Mouse (Mus musculus) R1 (cell line): ENCODE results near the gene Olfr1160.
"Not testable (repeated sequence)": the region's sequence is repeated elsewhere in the genome, so short reads cannot be mapped to it uniquely, and the experiment has no call there.

ENCODE experiments used
- DNase-seq: peaks from one replicate; pipeline ENCODE4 v3.0.0-alpha.2; 2018; ENCODE audit warnings: low read depth, low spot score

The Olfr1160 gene

GRCm38 (mm10) chr2:88007515-88008318 lies at the start of gene Olfr1160:
TSS of gene Olfr1160 (minus strand) at chr2:88008268.
- DNase-seq, result no peak

GRCm38 (mm10) chr2:88051029-88051428 lies 43.0 kb upstream of the Olfr1160 start, which contains the start of gene Olfr1162:
TSS of gene Olfr1162 (minus strand) at chr2:88051129.
- no peak for DNase-seq

GRCm38 (mm10) chr2:88037599-88037998 lies 29.5 kb upstream of the Olfr1160 start, which contains the start of gene Olfr73:
TSS of gene Olfr73 (minus strand) at chr2:88037699.
- no peak for DNase-seq

GRCm38 (mm10) chr2:88022474-88022873 lies 14.4 kb upstream of the Olfr1160 start, which contains the start of gene Olfr1161:
TSS of gene Olfr1161 (plus strand) at chr2:88022774.
- DNase-seq, result not testable (repeated sequence)

GRCm38 (mm10) chr2:87989813-87990212 lies 18.3 kb downstream of the Olfr1160 start, which contains the start of gene Olfr1158:
TSS of gene Olfr1158 (plus strand) at chr2:87990113.
- DNase-seq, result no peak

GRCm38 (mm10) chr2:87974563-87974962 lies 33.5 kb downstream of the Olfr1160 start, which contains the start of gene Olfr74:
TSS of gene Olfr74 (minus strand) at chr2:87974663.
- no peak for DNase-seq

- DNase-seq, result no peak
These were observed 39.9 kb downstream of the Olfr1160 start, which contains the start of gene Olfr1157 for GRCm38 (mm10) chr2:87968199-87968598. TSS of gene Olfr1157 (minus strand) at chr2:87968299.

- DNase-seq, result no peak
These were observed 55.1 kb downstream of the Olfr1160 start, which contains the start of gene Olfr1156 for GRCm38 (mm10) chr2:87953000-87953399. TSS of gene Olfr1156 (minus strand) at chr2:87953100.
